Comparison of ENCODE assay signal across 17 mouse cellular contexts in the genomic region with DNA sequence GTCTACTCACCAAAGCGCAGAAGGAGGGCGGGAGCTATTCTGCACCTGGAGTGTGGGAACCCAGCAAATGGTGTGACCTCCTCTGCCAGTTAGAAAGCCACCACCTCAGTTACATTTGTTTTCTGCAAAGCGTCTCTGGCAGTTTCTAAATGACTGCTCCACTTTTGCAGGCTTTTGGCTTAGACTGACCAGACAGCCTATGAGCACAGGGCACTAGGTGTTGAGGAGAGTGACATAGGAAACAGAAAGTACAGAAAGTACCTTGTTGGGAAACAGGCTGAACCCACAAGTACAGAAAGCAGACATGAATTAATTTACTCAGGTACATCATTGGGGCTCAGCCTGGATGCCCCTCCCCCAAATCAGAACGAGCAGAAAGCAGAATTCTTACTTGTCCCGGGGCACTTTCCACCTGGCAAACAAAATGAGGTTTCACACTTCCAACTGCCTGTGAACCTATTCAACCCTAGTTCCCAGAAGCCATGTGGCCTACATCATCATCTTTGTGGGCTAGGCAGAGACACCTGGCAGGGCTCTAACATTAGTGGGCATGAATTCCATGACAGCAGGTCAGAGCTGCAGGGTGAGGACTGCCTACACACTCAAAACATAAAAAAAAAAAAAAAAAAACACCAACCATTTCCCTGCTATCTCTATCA. TPM values are rescaled to one million over a fixed set of nuclear protein-coding genes. Genes with fewer than 3 reads are reported as not detected.
A peak's percentile ranks its signal among the peaks of the same experiment; 100 is the strongest.
DNase-seq lines count a peak whose midpoint lies in the region; ATAC-seq lines count a peak whose summit lies in the region.
"Had no signal": no experiment of that assay in that cellular context is flagged by ENCODE, and none has a peak within 500 bp of the region (broad histone marks: within the 10 kb centered on the region; RNA-seq: fewer than 3 reads in every experiment).

No protein-coding gene starts in this region.

- peak; percentile 71 for ATAC-seq in inflammation-experienced regulatory T-cells, adult 6 months
- ATAC-seq: intestine, postnatal 0 days; Patski had no signal

- peak; percentile 5 for DNase-seq in kidney, adult 18-20 months
- no peak for DNase-seq in kidney, postnatal 10 days
- peak; percentile 36 for DNase-seq in cerebellum, adult 11-12 months
- DNase-seq in thymus, postnatal 25 days: peak; percentile 20
- no peak for DNase-seq in adrenal gland, postnatal 25 days
- DNase-seq in embryo, embryonic 11 days: no peak
- no peak for DNase-seq in urinary bladder, postnatal 10 days (ENCODE audit: low spot score)
- DNase-seq: gastrocnemius, adult 2 months; heart, postnatal 4 days; right cerebral cortex, postnatal 25 days had no signal

RNA-seq across cellular contexts. Expression of a gene that starts 3.1 kb away (rescaled TPM):
- 10 to 100 TPM in 1 of 3 experiments, 1 to 10 TPM in 2; 7.5 to 13.6 (median 8.0) TPM for polyA plus RNA-seq in inflammation-experienced regulatory T-cells, adult 6 months (2017; shearing (Covaris generic))
- total RNA-seq in adrenal gland, postnatal 25 days (2021): not detected in 2 replicates
- total RNA-seq: gastrocnemius, adult 2 months; heart, postnatal 4 days; left cerebral cortex, postnatal 10 days; megakaryocyte progenitor cell, adult 5-6 weeks; monocyte, adult 5-6 weeks had no signal
- polyA plus RNA-seq: intestine, postnatal 0 days; stomach, embryonic 15.5 days had no signal

Comparison
In these comparisons a context has a peak if more than half of its experiments do, and no peak if none do; other contexts are left out.
1. DNase-seq: peak in kidney, adult 18-20 months (single experiment), cerebellum, adult 11-12 months (single experiment) and thymus, postnatal 25 days (single experiment); none in kidney, postnatal 10 days (single experiment), adrenal gland, postnatal 25 days (single experiment), embryo, embryonic 11 days (single experiment) and urinary bladder, postnatal 10 days (single experiment).